Mouse (Mus musculus): ENCODE measurements around the gene Zfp113.

- no peak for TF ChIP-seq TAL1 (IDR thresholded peaks at IDR 0.05; ENCODE audit: low read length)
- TF ChIP-seq GATA1 (IDR thresholded peaks at IDR 0.05; ENCODE audit: low read length): no peak
Observed at GRCm38 (mm10) chr5:138107130-138107529, 48.4 kb downstream of the Zfp113 start.

Data from erythroblast, embryonic 14.5 days (primary cell).